Mouse (Mus musculus): Measurements from ENCODE around the gene Pla2g2f. TPM values are rescaled to one million over a fixed set of nuclear protein-coding genes. Genes with fewer than 3 reads are reported as not detected.

The Pla2g2f gene
- 0.06 and 0.61 TPM in 2 replicates for polyA plus RNA-seq (2012; rRNA removed)

GRCm38 (mm10) chr4:138757416-138757815, at the start of gene Pla2g2f:
Gene Pla2g2f, minus strand, starts transcription at chr4:138757626.

DNA sequence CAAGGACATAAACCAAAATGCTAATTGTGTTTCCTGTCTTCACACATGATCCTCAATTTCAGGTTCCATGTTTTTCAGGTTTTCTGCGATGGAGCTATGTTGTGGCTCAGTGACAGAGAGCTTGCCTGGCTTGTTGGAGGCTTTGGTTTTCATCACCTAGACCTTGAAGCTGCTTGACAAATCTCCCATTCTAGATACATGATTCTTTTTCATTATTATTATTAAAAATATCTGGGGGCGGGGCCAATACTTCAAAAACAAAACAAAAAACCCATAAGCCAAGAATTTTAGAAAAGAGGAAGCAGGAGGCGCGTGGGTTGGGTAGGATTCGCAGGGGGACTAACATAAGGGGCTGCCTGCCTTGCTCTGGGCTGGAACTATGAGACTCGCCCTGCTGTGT, 18.0 kb upstream of the Pla2g2f start, which contains the start of gene Pla2g2d:
Gene Pla2g2d, plus strand, starts transcription at position 301 of the 400 bp plus-strand sequence.

DNA sequence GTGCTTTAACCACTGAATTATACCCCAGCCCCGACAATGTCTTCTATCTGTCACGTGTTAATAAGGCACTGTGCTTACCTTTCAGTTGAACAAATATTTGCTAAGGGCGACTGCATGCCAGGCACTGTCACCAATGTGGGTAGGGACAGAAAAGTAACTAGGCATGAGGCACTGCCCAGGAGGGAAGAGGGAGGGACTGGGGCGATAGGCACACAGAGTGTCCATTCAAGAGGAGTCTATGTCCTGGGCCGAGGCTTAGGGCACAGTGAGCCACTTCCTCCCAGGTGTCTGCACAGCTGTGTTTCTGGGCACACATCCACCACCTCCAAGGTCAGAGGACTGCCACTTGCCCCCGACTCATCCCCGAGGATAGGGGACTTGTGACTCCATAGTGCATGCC, 20.4 kb downstream of the Pla2g2f start, which contains the start of gene Ubxn10:
Gene Ubxn10, minus strand, starts transcription at position 137 of the 400 bp plus-strand sequence.

GRCm38 (mm10) chr4:138724354-138725126, 32.9 kb downstream of the Pla2g2f start, which contains the start of gene Pla2g2c:
Gene Pla2g2c, plus strand, starts transcription at chr4:138724792.

Other genes starting within 250 kb of the Pla2g2f start
- gene Vwa5b1, start 121.7 kb downstream of the Pla2g2f start, polyA plus RNA-seq (2012; rRNA removed): 0.95 and 1.5 TPM in 2 replicates
- gene Pla2g2c, start 32.8 kb downstream of the Pla2g2f start, polyA plus RNA-seq (2012; rRNA removed): 0.30 and 0.64 TPM in 2 replicates
- 2.9 and 3.2 TPM in 2 replicates for gene Ubxn10, start 20.5 kb downstream of the Pla2g2f start, polyA plus RNA-seq (2012; rRNA removed)
- 0.20 and 0.23 TPM in 2 replicates for gene Pla2g2d, start 18.1 kb upstream of the Pla2g2f start, polyA plus RNA-seq (2012; rRNA removed)
- 0.54 and 0.64 TPM in 2 replicates for gene Pla2g5, start 105.9 kb upstream of the Pla2g2f start, polyA plus RNA-seq (2012; rRNA removed)
- gene Gm13030, start 116.3 kb upstream of the Pla2g2f start, polyA plus RNA-seq (2012; rRNA removed): not detected in 2 replicates
- gene Pla2g2e, start 120.3 kb upstream of the Pla2g2f start, polyA plus RNA-seq (2012; rRNA removed): not detected in 2 replicates
- 8.2 and 8.9 TPM in 2 replicates for gene Otud3, start 156.3 kb upstream of the Pla2g2f start, polyA plus RNA-seq (2012; rRNA removed)
- not detected in 2 replicates for gene Rnf186, start 209.5 kb upstream of the Pla2g2f start, polyA plus RNA-seq (2012; rRNA removed)
- gene Tmco4, start 215.3 kb upstream of the Pla2g2f start, polyA plus RNA-seq (2012; rRNA removed): 1.0 and 1.2 TPM in 2 replicates